Mouse (Mus musculus): ENCODE results near the gene Myzap. TPM values are rescaled to one million over a fixed set of nuclear protein-coding genes. Genes with fewer than 3 reads are reported as not detected.

Gene Myzap
- polyA plus RNA-seq, 1 experiment from 2014 or later = 4.0 TPM

- DNase-seq (ENCODE audit: low spot score) = no peak
- Histone ChIP-seq H3K36me3 (replicated peaks; ENCODE audit: control insufficient read depth, insufficient read depth) (no peaks in the 10 kb centered on the region), H3K9me3 (ENCODE audit: control insufficient read depth, low read length) (no peaks in the 10 kb centered on the region), H3K4me2 (replicated peaks) (no peak overlapping the region), H3K27me3 (ENCODE audit: control insufficient read depth, insufficient read depth, low read length) (no peaks in the 10 kb centered on the region), H3K9ac (no peak overlapping the region), H3K4me3 (replicated peaks; ENCODE audit: low read length) (no peak overlapping the region), H3K4me1 (replicated peaks; ENCODE audit: control insufficient read depth, insufficient read depth, low read length) (no peaks in the 10 kb centered on the region), H3K27ac (no peak overlapping the region)
- no peak for ATAC-seq (ENCODE audit: low FRiP score)
- 83% methylated on average over 10 of the region's 10 CpGs for WGBS
These were observed 79.3 kb downstream of the Myzap start for GRCm38 (mm10) chr9:71512899-71513298.

- Histone ChIP-seq H3K4me2 (replicated peaks) (no peak overlapping the region), H3K36me3 (replicated peaks; ENCODE audit: control insufficient read depth, insufficient read depth) (no peaks in the 10 kb centered on the region), H3K27ac (no peak overlapping the region), H3K27me3 (ENCODE audit: control insufficient read depth, insufficient read depth, low read length) (no peaks in the 10 kb centered on the region), H3K9me3 (ENCODE audit: control insufficient read depth, low read length) (no peaks in the 10 kb centered on the region), H3K4me1 (replicated peaks; ENCODE audit: control insufficient read depth, insufficient read depth, low read length) (no peaks in the 10 kb centered on the region), H3K9ac (no peak overlapping the region), H3K4me3 (replicated peaks; ENCODE audit: low read length) (no peak overlapping the region)
- ATAC-seq (ENCODE audit: low FRiP score) = no peak
- WGBS = 72% methylated on average over 10 of the region's 10 CpGs
- DNase-seq (ENCODE audit: low spot score) = no peak
These were observed 93.6 kb downstream of the Myzap start for GRCm38 (mm10) chr9:71498391-71499182.

- Histone ChIP-seq H3K27me3 (ENCODE audit: control insufficient read depth, insufficient read depth, low read length) (no peaks in the 10 kb centered on the region), H3K9ac (no peak overlapping the region), H3K4me3 (replicated peaks; ENCODE audit: low read length) (no peak overlapping the region), H3K27ac (no peak overlapping the region), H3K4me2 (replicated peaks) (no peak overlapping the region), H3K36me3 (replicated peaks; ENCODE audit: control insufficient read depth, insufficient read depth) (no peaks in the 10 kb centered on the region), H3K4me1 (replicated peaks; ENCODE audit: control insufficient read depth, insufficient read depth, low read length) (no peaks in the 10 kb centered on the region), H3K9me3 (ENCODE audit: control insufficient read depth, low read length) (no peaks in the 10 kb centered on the region)
- DNase-seq (ENCODE audit: low spot score) (no peak), ATAC-seq (ENCODE audit: low FRiP score) (no peak)
- 42% methylated on average over 2 of the region's 2 CpGs for WGBS
These were observed 95.5 kb downstream of the Myzap start for GRCm38 (mm10) chr9:71496637-71497036.

- ATAC-seq (ENCODE audit: low FRiP score) = no peak
- DNase-seq (ENCODE audit: low spot score) = no peak
- H3K27ac ChIP-seq = no peak overlapping the region
- H3K27me3 ChIP-seq (ENCODE audit: control insufficient read depth, insufficient read depth, low read length) = no peaks in the 10 kb centered on the region
- no peak overlapping the region for H3K4me2 ChIP-seq (replicated peaks)
- WGBS = 53% methylated on average over 5 of the region's 5 CpGs
- H3K36me3 ChIP-seq (replicated peaks; ENCODE audit: control insufficient read depth, insufficient read depth) = no peaks in the 10 kb centered on the region
- H3K9me3 ChIP-seq (ENCODE audit: control insufficient read depth, low read length) = no peaks in the 10 kb centered on the region
- H3K4me3 ChIP-seq (replicated peaks; ENCODE audit: low read length) = no peak overlapping the region
- no peak overlapping the region for H3K9ac ChIP-seq
- H3K4me1 ChIP-seq (replicated peaks; ENCODE audit: control insufficient read depth, insufficient read depth, low read length) = no peaks in the 10 kb centered on the region
These were observed 98.4 kb downstream of the Myzap start for GRCm38 (mm10) chr9:71493771-71494170.

GRCm38 (mm10) chr9:71492296-71493025 lies 99.7 kb downstream of the Myzap start:
- H3K9me3 ChIP-seq (ENCODE audit: control insufficient read depth, low read length) = no peaks in the 10 kb centered on the region
- no peaks in the 10 kb centered on the region for H3K36me3 ChIP-seq (replicated peaks; ENCODE audit: control insufficient read depth, insufficient read depth)
- H3K27me3 ChIP-seq (ENCODE audit: control insufficient read depth, insufficient read depth, low read length) = no peaks in the 10 kb centered on the region
- H3K4me1 ChIP-seq (replicated peaks; ENCODE audit: control insufficient read depth, insufficient read depth, low read length) = no peaks in the 10 kb centered on the region
- DNase-seq (ENCODE audit: low spot score) = no peak
- H3K9ac ChIP-seq = no peak overlapping the region
- no peak for ATAC-seq (ENCODE audit: low FRiP score)
- no peak overlapping the region for H3K4me3 ChIP-seq (replicated peaks; ENCODE audit: low read length)
- H3K27ac ChIP-seq = no peak overlapping the region
- 88% methylated on average over 15 of the region's 15 CpGs for WGBS
- no peak overlapping the region for H3K4me2 ChIP-seq (replicated peaks)

GRCm38 (mm10) chr9:71490076-71490475 lies 102.1 kb downstream of the Myzap start:
- H3K36me3 ChIP-seq (replicated peaks; ENCODE audit: control insufficient read depth, insufficient read depth) = no peaks in the 10 kb centered on the region
- H3K9me3 ChIP-seq (ENCODE audit: control insufficient read depth, low read length) = no peaks in the 10 kb centered on the region
- peaks cover 3% of the 10 kb centered on the region; the same call in 1 of the 2 replicates for H3K4me1 ChIP-seq (replicated peaks; ENCODE audit: control insufficient read depth, insufficient read depth, low read length)
- H3K4me3 ChIP-seq (replicated peaks; ENCODE audit: low read length) = no peak overlapping the region
- no peaks in the 10 kb centered on the region for H3K27me3 ChIP-seq (ENCODE audit: control insufficient read depth, insufficient read depth, low read length)
- H3K9ac ChIP-seq = no peak overlapping the region
- ATAC-seq (ENCODE audit: low FRiP score) (no peak), DNase-seq (ENCODE audit: low spot score) (no peak)
- H3K4me2 ChIP-seq (replicated peaks) = no peak overlapping the region
- 46% methylated on average over 3 of the region's 3 CpGs for WGBS
- no peak overlapping the region for H3K27ac ChIP-seq

- 45% methylated on average over 7 of the region's 7 CpGs for WGBS
- ATAC-seq (ENCODE audit: low FRiP score) (peak; percentile 32; the same call in 1 of the 2 replicates), DNase-seq (ENCODE audit: low spot score) (no peak)
- Histone ChIP-seq H3K4me3 (replicated peaks; ENCODE audit: low read length) (peak overlapping the region; percentile 77; the same call in 1 of the 2 replicates), H3K4me2 (replicated peaks) (peak overlapping the region; percentile 45), H3K9ac (0 out of 2 replicates have a peak overlapping the region, but pooled peaks have one; percentile 25), H3K36me3 (replicated peaks; ENCODE audit: control insufficient read depth, insufficient read depth) (peaks cover 26% of the 10 kb centered on the region), H3K27me3 (ENCODE audit: control insufficient read depth, insufficient read depth, low read length) (no peaks in the 10 kb centered on the region), H3K4me1 (replicated peaks; ENCODE audit: control insufficient read depth, insufficient read depth, low read length) (peaks cover 11% of the 10 kb centered on the region), H3K9me3 (ENCODE audit: control insufficient read depth, low read length) (no peaks in the 10 kb centered on the region), H3K27ac (no peak overlapping the region)
These were observed 106.0 kb downstream of the Myzap start for GRCm38 (mm10) chr9:71486127-71486526.

- Histone ChIP-seq H3K27me3 (ENCODE audit: control insufficient read depth, insufficient read depth, low read length) (no peaks in the 10 kb centered on the region), H3K9me3 (ENCODE audit: control insufficient read depth, low read length) (no peaks in the 10 kb centered on the region), H3K36me3 (replicated peaks; ENCODE audit: control insufficient read depth, insufficient read depth) (peaks cover 31% of the 10 kb centered on the region), H3K27ac (peak within 1 kb of the TSS; percentile 90), H3K9ac (peak within 1 kb of the TSS; percentile 91), H3K4me2 (replicated peaks) (peak within 1 kb of the TSS; percentile 72), H3K4me3 (replicated peaks; ENCODE audit: low read length) (peak within 1 kb of the TSS; percentile 77), H3K4me1 (replicated peaks; ENCODE audit: control insufficient read depth, insufficient read depth, low read length) (peaks cover 11% of the 10 kb centered on the region)
- under 1% methylated on average over 70 of the region's 70 CpGs for WGBS
- peak; percentile 96 for ATAC-seq (ENCODE audit: low FRiP score)
- peak; percentile 98 for DNase-seq (ENCODE audit: low spot score)
These were observed 106.6 kb downstream of the Myzap start, which contains the start of gene Polr2m for GRCm38 (mm10) chr9:71485475-71486094. Gene Polr2m (minus strand): TSS chr9:71485935.

- H3K4me2 ChIP-seq (replicated peaks) = peak overlapping the region; percentile 72
- no peaks in the 10 kb centered on the region for H3K27me3 ChIP-seq (ENCODE audit: control insufficient read depth, insufficient read depth, low read length)
- DNase-seq (ENCODE audit: low spot score) (peak; percentile 44), ATAC-seq (ENCODE audit: low FRiP score) (no peak)
- peak overlapping the region; percentile 90 for H3K27ac ChIP-seq
- no peaks in the 10 kb centered on the region for H3K9me3 ChIP-seq (ENCODE audit: control insufficient read depth, low read length)
- peaks cover 11% of the 10 kb centered on the region for H3K4me1 ChIP-seq (replicated peaks; ENCODE audit: control insufficient read depth, insufficient read depth, low read length)
- H3K9ac ChIP-seq = peak overlapping the region; percentile 91
- peaks cover 38% of the 10 kb centered on the region for H3K36me3 ChIP-seq (replicated peaks; ENCODE audit: control insufficient read depth, insufficient read depth)
- H3K4me3 ChIP-seq (replicated peaks; ENCODE audit: low read length) = peak overlapping the region; percentile 77
- WGBS = 1% methylated on average over 14 of the region's 14 CpGs
These were observed 107.2 kb downstream of the Myzap start for GRCm38 (mm10) chr9:71484871-71485474.

Measured in hindbrain, embryonic 14.5 days (tissue).